Mouse (Mus musculus) midbrain, embryonic 16.5 days (tissue): ENCODE measurements around the gene Gm21366. TPM values are rescaled to one million over a fixed set of nuclear protein-coding genes. Genes with fewer than 3 reads are reported as not detected.
"Not testable (repeated sequence)": the region's sequence is repeated elsewhere in the genome, so short reads cannot be mapped to it uniquely, and the experiment has no call there.

ENCODE experiments used
- ATAC-seq: fragments of 200-750 bp; cut with Nextera tagmentation; 2 replicates; pipeline ENCODE4 v1.8.0; 2017; ENCODE audit warnings: moderate TSS enrichment
- H3K27ac ChIP-seq: fragments of 300-500 bp; sonication (generic); 2 replicates; pipeline ENCODE4 v1.5.1; 2014; ENCODE audit warnings: mild to moderate bottlenecking, low read length, mixed read lengths
- H3K27me3 ChIP-seq: fragments of 300-500 bp; sonication (generic); 2 replicates; pipeline ENCODE4 v1.6.1; 2014; ENCODE audit warnings: low read depth, low read length, mixed read lengths; ENCODE audit not compliant: control insufficient read depth, insufficient read depth
- H3K36me3 ChIP-seq: fragments of 300-500 bp; sonication (generic); 2 replicates; pipeline ENCODE4 v1.6.1; 2014; ENCODE audit warnings: mild to moderate bottlenecking, low read length, moderate library complexity, mixed read lengths; ENCODE audit not compliant: control insufficient read depth, insufficient read depth
- H3K4me1 ChIP-seq: fragments of 300-500 bp; sonication (generic); 2 replicates; pipeline ENCODE4 v1.6.1; 2014; ENCODE audit warnings: mild to moderate bottlenecking, low read length, mixed read lengths; ENCODE audit not compliant: control insufficient read depth, insufficient read depth
- H3K4me2 ChIP-seq: fragments of 300-500 bp; sonication (generic); 2 replicates; pipeline ENCODE4 v1.6.1; 2014; ENCODE audit warnings: mild to moderate bottlenecking, low read length, mixed read lengths
- H3K4me3 ChIP-seq: fragments of 300-500 bp; sonication (generic); 2 replicates; pipeline ENCODE4 v1.5.1; 2014; ENCODE audit warnings: low read depth, mild to moderate bottlenecking, low read length, moderate library complexity, mixed read lengths
- H3K9ac ChIP-seq: fragments of 300-500 bp; sonication (generic); 2 replicates; pipeline ENCODE4 v1.6.1; 2014; ENCODE audit warnings: low read depth, low read length, mixed read lengths
- H3K9me3 ChIP-seq: fragments of 300-500 bp; sonication (generic); replicated peaks from 2 replicates; pipeline ENCODE4 v1.6.1; 2014; ENCODE audit warnings: mild to moderate bottlenecking, low read length, mixed read lengths; ENCODE audit not compliant: control insufficient read depth, poor library complexity, severe bottlenecking
- WGBS: fragments of 180-500 bp; shearing (Covaris S2); extraction: QIAGEN DNeasy Blood & Tissue Kit; methylation state at CpG from one replicate; pipeline ENCODE4 v1.1.7; 2014; 5-methylcytosine and 5-hydroxymethylcytosine counted together
- polyA plus RNA-seq: library from polyadenylated mRNA; unstranded; fragments of >200 nt; fragmentation: Nextera tagmentation; extraction: Ambion mirVana; gene quantifications from 2 replicates; pipeline ENCODE4 v1.2.1, GENCODE M21; 2015

Gene Gm21366
- not detected in 2 replicates for polyA plus RNA-seq

- not testable (repeated sequence) for H3K4me3 ChIP-seq, H3K9ac ChIP-seq, H3K9me3 ChIP-seq, ATAC-seq, H3K4me2 ChIP-seq, H3K4me1 ChIP-seq, H3K27ac ChIP-seq, H3K27me3 ChIP-seq, H3K36me3 ChIP-seq
- WGBS = no CpG with 5 or more reads among the region's 6 CpGs
Measured at GRCm38 (mm10) chrY:22861156-22861555, at the start of gene Gm21366. Gene Gm21366 (minus strand): TSS chrY:22861256.
